Mouse (Mus musculus): ENCODE results near the gene Rgl3.

GRCm38 (mm10) chr9:22000296-22000695 lies 11.1 kb upstream of the Rgl3 start:
- TF ChIP-seq EP300 (IDR thresholded peaks at IDR 0.05; ENCODE audit: low read depth) (no peak), CTCF (IDR thresholded peaks at IDR 0.05; ENCODE audit: low read depth) (no peak)

Data from heart, postnatal 0 days (tissue).